Mouse (Mus musculus) left cerebral cortex, adult 8-10 months (tissue): ENCODE data around the gene Lpin2. TPM values are rescaled to one million over a fixed set of nuclear protein-coding genes. Genes with fewer than 3 reads are reported as not detected.

ENCODE experiments used
- DNase-seq, 2 experiments: peaks; one replicate each; pipeline ENCODE4 v3.0.0; 2022; ENCODE audit warnings: low spot score in 2 of 2
- total RNA-seq, 4 experiments: library from RNA; stranded (reverse); gene quantifications; 2 replicates each; pipeline ENCODE4 v1.2.4; 2022

Gene Lpin2
- total RNA-seq, 4 experiments from 2014 or later: 72.6 to 86.2 (median 78.6) TPM

GRCm38 (mm10) chr17:71292897-71293296 is 110.5 kb downstream of the Lpin2 start:
- DNase-seq: no peak

DNA sequence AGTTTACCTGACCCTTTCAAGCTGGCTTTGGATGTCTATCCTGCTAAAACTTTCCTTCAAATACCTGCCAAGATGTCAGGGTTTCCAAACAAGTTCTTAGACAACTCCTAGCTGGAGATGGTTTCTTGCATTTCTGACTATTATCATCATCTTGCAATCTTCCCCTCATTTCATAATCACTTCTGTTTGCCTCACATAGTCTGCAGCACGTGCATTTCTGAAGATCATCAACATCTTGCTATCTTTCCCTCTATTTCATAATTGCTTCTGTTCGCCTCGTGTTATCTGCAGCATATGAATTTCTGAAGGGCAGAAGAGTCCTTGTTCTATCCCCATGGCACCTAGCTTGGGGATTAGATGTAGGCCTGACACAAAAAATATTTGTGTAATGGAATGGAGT is 112.2 kb downstream of the Lpin2 start:
- DNase-seq: no peak

Other genes starting within 250 kb of the Lpin2 start
- gene Myom1, start 179.9 kb upstream of the Lpin2 start, total RNA-seq: 1 to 10 TPM; 2.7 to 4.6 (median 3.4) TPM
- 10 to 100 TPM; 36.5 to 49.0 (median 45.3) TPM for gene Myl12a, start 179.7 kb upstream of the Lpin2 start, total RNA-seq
- gene Emilin2, start 129.4 kb downstream of the Lpin2 start, total RNA-seq: 1 to 10 TPM; 2.6 to 5.2 (median 3.7) TPM